In genomic region chr8:61178594-61179140, GRCm38 (mm10) we compare ENCODE assay signal across 16 mouse cellular contexts. TPM values are rescaled to one million over a fixed set of nuclear protein-coding genes. Genes with fewer than 3 reads are reported as not detected.
DNase-seq lines count a peak whose midpoint lies in the region; ATAC-seq and TF ChIP-seq lines count a peak whose summit lies in the region.
"Had no signal": no experiment of that assay in that cellular context is flagged by ENCODE, and none has a peak within 500 bp of the region (broad histone marks: within the 10 kb centered on the region; RNA-seq: fewer than 3 reads in every experiment).

No protein-coding gene starts in this region.

- no peak overlapping the region for H3K4me2 ChIP-seq in hindbrain, embryonic 14.5 days (replicated peaks)
- H3K4me2 ChIP-seq in forebrain, embryonic 11.5 days (ENCODE audit: low read depth, low read length, severe bottlenecking), result no peak overlapping the region
- H3K4me2 ChIP-seq in midbrain, embryonic 12.5 days (replicated peaks), result peak overlapping the region; percentile 13; the same call in 1 of the 2 replicates
- H3K4me2 ChIP-seq: embryonic facial prominence, embryonic 15.5 days; heart, embryonic 13.5 days; limb, embryonic 15.5 days; lung, embryonic 15.5 days had no signal

- WGBS in hindbrain, embryonic 14.5 days, result 58% methylated on average over 11 of the region's 11 CpGs
- 80% methylated on average over 11 of the region's 11 CpGs for WGBS in hindbrain, embryonic 10.5 days
- WGBS in forebrain, embryonic 11.5 days, result 48% methylated on average over 11 of the region's 11 CpGs
- 27% methylated on average over 11 of the region's 11 CpGs for WGBS in midbrain, embryonic 12.5 days

- no peak for TF ChIP-seq POLR2A in brain, embryonic 14.5 days (IDR thresholded peaks at IDR 0.05; ENCODE audit: borderline replicate concordance, extremely low read depth, insufficient read depth, insufficient read length, poor library complexity, severe bottlenecking)

- H3K36me3 ChIP-seq in hindbrain, embryonic 14.5 days (replicated peaks; ENCODE audit: control insufficient read depth, insufficient read depth), result no peaks in the 10 kb centered on the region
- H3K36me3 ChIP-seq in hindbrain, embryonic 10.5 days, result no peaks in the 10 kb centered on the region
- H3K36me3 ChIP-seq in forebrain, embryonic 11.5 days (ENCODE audit: control insufficient read depth, insufficient read depth, low read length), result no peaks in the 10 kb centered on the region
- no peaks in the 10 kb centered on the region for H3K36me3 ChIP-seq in midbrain, embryonic 12.5 days
- H3K36me3 ChIP-seq: embryonic facial prominence, embryonic 15.5 days; heart, embryonic 13.5 days; limb, embryonic 15.5 days; lung, embryonic 15.5 days had no signal

- no peak for TF ChIP-seq CTCF in brain, embryonic 14.5 days (IDR thresholded peaks at IDR 0.05; ENCODE audit: borderline replicate concordance, extremely low read depth, insufficient read depth, insufficient read length)

- H3K4me1 ChIP-seq in hindbrain, embryonic 14.5 days (replicated peaks; ENCODE audit: control insufficient read depth, insufficient read depth, low read length), result 0 out of 2 replicates have a peak, but pooled peaks cover 7% of the 10 kb centered on the region
- H3K4me1 ChIP-seq in hindbrain, embryonic 10.5 days (replicated peaks), result no peaks in the 10 kb centered on the region
- no peaks in the 10 kb centered on the region for H3K4me1 ChIP-seq in forebrain, embryonic 11.5 days (replicated peaks; ENCODE audit: control insufficient read depth, insufficient read depth, low read length)
- 0 out of 2 replicates have a peak, but pooled peaks cover 7% of the 10 kb centered on the region for H3K4me1 ChIP-seq in midbrain, embryonic 12.5 days
- H3K4me1 ChIP-seq: embryonic facial prominence, embryonic 15.5 days; limb, embryonic 15.5 days had no signal

- peak; percentile 28 for DNase-seq in hindbrain, embryonic 14.5 days (ENCODE audit: low spot score)
- DNase-seq in hindbrain, embryonic 10.5 days (ENCODE audit: low spot score), result no peak
- peak; percentile 79 for DNase-seq in brain, embryonic 14.5 days (ENCODE audit: low read depth)
- DNase-seq in forebrain, embryonic 11.5 days (ENCODE audit: low spot score), result no peak
- DNase-seq in left cerebral cortex, adult 18-20 months (ENCODE audit: low spot score in 2 of 2), result no peak
- DNase-seq in frontal cortex, postnatal 14 days (ENCODE audit: low spot score in 2 of 2), result no peak
- no peak for DNase-seq in kidney, adult 9 months
- DNase-seq: cerebellum, adult 9-11 months had no signal

- no peaks in the 10 kb centered on the region for H3K27me3 ChIP-seq in hindbrain, embryonic 14.5 days (ENCODE audit: control insufficient read depth, insufficient read depth, low read length)
- H3K27me3 ChIP-seq in hindbrain, embryonic 10.5 days (ENCODE audit: insufficient read depth, poor library complexity, severe bottlenecking), result no peaks in the 10 kb centered on the region
- H3K27me3 ChIP-seq in forebrain, embryonic 11.5 days (ENCODE audit: control insufficient read depth, insufficient read depth, low read length), result no peaks in the 10 kb centered on the region
- no peaks in the 10 kb centered on the region; the same call in 1 of the 2 replicates for H3K27me3 ChIP-seq in midbrain, embryonic 12.5 days
- H3K27me3 ChIP-seq: embryonic facial prominence, embryonic 15.5 days; limb, embryonic 15.5 days; lung, embryonic 15.5 days had no signal

- H3K4me3 ChIP-seq in hindbrain, embryonic 14.5 days (replicated peaks; ENCODE audit: low read length), result no peak overlapping the region
- H3K4me3 ChIP-seq in hindbrain, embryonic 10.5 days, result no peak overlapping the region
- H3K4me3 ChIP-seq in forebrain, embryonic 11.5 days (ENCODE audit: low read depth, low read length), result no peak overlapping the region
- no peak overlapping the region for H3K4me3 ChIP-seq in midbrain, embryonic 12.5 days
- H3K4me3 ChIP-seq: embryonic facial prominence, embryonic 15.5 days; heart, embryonic 13.5 days; left cerebral cortex, adult 2 months; limb, embryonic 15.5 days; lung, embryonic 15.5 days had no signal

- H3K9me3 ChIP-seq in hindbrain, embryonic 14.5 days (ENCODE audit: control insufficient read depth, low read length), result no peaks in the 10 kb centered on the region
- no peaks in the 10 kb centered on the region; the same call in 1 of the 2 replicates for H3K9me3 ChIP-seq in hindbrain, embryonic 10.5 days
- no peaks in the 10 kb centered on the region for H3K9me3 ChIP-seq in forebrain, embryonic 11.5 days (ENCODE audit: control insufficient read depth, low read length)
- H3K9me3 ChIP-seq in midbrain, embryonic 12.5 days, result no peaks in the 10 kb centered on the region
- H3K9me3 ChIP-seq: embryonic facial prominence, embryonic 15.5 days; limb, embryonic 15.5 days; lung, embryonic 15.5 days had no signal

- no peak overlapping the region for H3K9ac ChIP-seq in hindbrain, embryonic 14.5 days
- H3K9ac ChIP-seq in forebrain, embryonic 11.5 days (ENCODE audit: low read length), result no peak overlapping the region
- no peak overlapping the region for H3K9ac ChIP-seq in midbrain, embryonic 12.5 days (replicated peaks)
- H3K9ac ChIP-seq: embryonic facial prominence, embryonic 15.5 days; heart, embryonic 13.5 days; limb, embryonic 15.5 days; lung, embryonic 15.5 days had no signal

- H3K27ac ChIP-seq in hindbrain, embryonic 14.5 days, result no peak overlapping the region
- no peak overlapping the region for H3K27ac ChIP-seq in hindbrain, embryonic 10.5 days
- H3K27ac ChIP-seq in forebrain, embryonic 11.5 days (ENCODE audit: low read depth, low read length), result peak overlapping the region; percentile 31; the same call in 1 of the 2 replicates
- no peak overlapping the region for H3K27ac ChIP-seq in midbrain, embryonic 12.5 days (replicated peaks)
- H3K27ac ChIP-seq: embryonic facial prominence, embryonic 15.5 days; heart, embryonic 13.5 days; left cerebral cortex, adult 2 months; limb, embryonic 15.5 days; lung, embryonic 15.5 days had no signal

- ATAC-seq in hindbrain, embryonic 14.5 days (ENCODE audit: low FRiP score), result 0 out of 2 replicates have a peak, but pooled peaks have one; percentile 40
- ATAC-seq in forebrain, embryonic 11.5 days (replicated peaks; ENCODE audit: low FRiP score), result peak; percentile 56; the same call in 1 of the 2 replicates
- ATAC-seq in midbrain, embryonic 12.5 days (ENCODE audit: low FRiP score, low read depth), result peak; percentile 66; the same call in 1 of the 2 replicates
- ATAC-seq: CD4-positive, CD25-positive, alpha-beta regulatory T cell, adult 4 months; inflammation-experienced regulatory T-cells, adult 6 months had no signal

RNA-seq across cellular contexts. Expression of gene Sh3rf1, which starts 45.0 kb away (rescaled TPM):
- 28.8 and 32.2 TPM in 2 replicates for polyA plus RNA-seq in hindbrain, embryonic 14.5 days (2014; fragmentation: Nextera tagmentation; extraction: Ambion mirVana)
- polyA plus RNA-seq in hindbrain, embryonic 10.5 days (2016; fragmentation: Nextera tagmentation; extraction: Ambion mirVana), result 17.2 and 20.3 TPM in 2 replicates
- polyA plus RNA-seq in brain, embryonic 14.5 days (2012; rRNA removed), result 25.3 and 33.3 TPM in 2 replicates
- polyA plus RNA-seq in forebrain, embryonic 11.5 days (2014; fragmentation: Nextera tagmentation; extraction: Ambion mirVana), result 28.1 and 28.8 TPM in 2 replicates
- 22.0 and 24.5 TPM in 2 replicates for polyA plus RNA-seq in midbrain, embryonic 12.5 days (2016; fragmentation: Nextera tagmentation; extraction: Ambion mirVana)
- 10 to 100 TPM; 38.7 to 39.5 TPM for total RNA-seq in left cerebral cortex, adult 18-20 months (2021)

Comparison
In these comparisons a context has a peak if more than half of its experiments do, and no peak if none do; other contexts are left out.
1. DNase-seq: peak in hindbrain, embryonic 14.5 days (single experiment) and brain, embryonic 14.5 days (single experiment); none in hindbrain, embryonic 10.5 days (single experiment), forebrain, embryonic 11.5 days (single experiment), left cerebral cortex, adult 18-20 months (0 of 2), frontal cortex, postnatal 14 days (0 of 2) and kidney, adult 9 months (single experiment).
2. Peak in every context shown above with its lines, with median percentiles within 50 percentile points of each other: ATAC-seq.